Mouse (Mus musculus) heart, postnatal 10 days (tissue): Measurements from ENCODE around the gene Pogk. TPM values are rescaled to one million over a fixed set of nuclear protein-coding genes. Genes with fewer than 3 reads are reported as not detected.

Experiments
- DNase-seq, 2 experiments: peaks; one replicate each; pipeline ENCODE4 v3.0.0; 2021
- intact Hi-C: fragments of 180-260 bp; cut with DNase I; formaldehyde crosslinking; loops from one replicate; pipeline ENCODE4 v1.15.1; 2025
- total RNA-seq, 2 experiments: library from RNA; stranded (reverse); gene quantifications; 2 replicates each; pipeline ENCODE4 v1.2.3; 2021

Gene Pogk
- total RNA-seq = 10 to 100 TPM; 19.5 to 23.4 TPM

- DNase-seq = peak; percentile 83 to 84
- intact Hi-C loops = no loop called here
These were observed at the start of gene Pogk for GRCm38 (mm10) chr1:166409701-166410220. Gene Pogk, minus strand, starts transcription at chr1:166409863.

GRCm38 (mm10) chr1:166441992-166442391 lies 32.3 kb upstream of the Pogk start:
- DNase-seq = no peak
- intact Hi-C loops = no loop called here

DNA sequence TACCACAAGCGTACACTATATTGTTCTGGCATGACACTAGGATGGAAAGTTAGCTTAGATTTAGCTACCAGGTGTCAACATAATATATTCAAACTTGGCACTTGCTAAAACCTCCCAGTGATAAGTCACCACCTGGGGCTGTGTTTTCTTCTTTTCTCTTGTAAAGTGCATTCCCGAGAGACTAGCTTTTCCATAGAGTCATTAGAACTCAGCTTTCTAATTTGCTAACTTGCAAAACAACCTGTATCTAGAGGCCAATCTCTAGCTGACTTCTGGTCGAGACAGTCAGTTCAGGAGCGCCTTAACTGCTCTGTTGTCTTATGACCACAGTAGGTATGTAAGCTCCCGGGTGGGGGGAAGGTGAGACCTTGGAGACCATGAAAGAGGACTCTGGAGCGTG lies 29.8 kb upstream of the Pogk start:
- no peak for DNase-seq
- intact Hi-C loops = no loop called here

DNA sequence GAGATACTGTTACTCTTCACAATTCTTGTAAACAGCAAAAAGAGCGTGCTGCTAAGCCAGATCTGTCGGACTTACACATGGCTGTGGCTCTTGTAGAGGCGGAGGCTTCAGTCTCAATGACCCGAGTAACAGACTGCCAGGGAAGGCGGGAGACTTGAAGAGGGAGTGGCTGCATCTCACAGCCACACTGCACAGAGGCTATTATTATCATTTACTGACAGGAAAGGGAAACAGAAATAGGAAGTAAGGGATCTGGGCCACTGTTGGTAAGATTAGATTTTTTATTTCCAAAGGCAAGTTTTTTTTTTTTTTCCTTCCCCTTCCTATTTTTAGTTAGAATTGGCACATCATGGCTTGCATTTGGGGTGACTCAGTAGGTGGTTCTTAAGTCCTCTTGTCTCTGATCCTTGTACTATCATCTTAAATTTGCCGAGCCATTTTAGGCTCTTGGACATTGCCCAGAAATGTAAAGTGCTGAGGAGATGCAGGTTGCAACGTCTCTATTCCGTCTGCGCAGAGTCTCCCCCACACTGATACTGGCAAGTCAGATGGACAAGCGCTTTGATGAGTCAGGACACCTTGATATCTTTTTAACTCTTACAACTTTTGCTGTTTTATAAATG lies 20.3 kb upstream of the Pogk start:
- DNase-seq = peak in 1 of 2 experiments; percentile 41
- intact Hi-C loops = loop anchor here (5.0 kb wide), 2 partner anchors 307 to 782 kb away; no protein-coding TSS in a partner anchor

- intact Hi-C loops = loop anchor here (5.0 kb wide), 1 partner anchor 308 kb away; no protein-coding TSS in a partner anchor
- DNase-seq = peak in 1 of 2 experiments; percentile 25
These were observed 19.4 kb upstream of the Pogk start for GRCm38 (mm10) chr1:166429053-166429452.

GRCm38 (mm10) chr1:166412266-166412665 lies 2.6 kb upstream of the Pogk start:
- intact Hi-C loops = no loop called here
- DNase-seq = no peak

DNA sequence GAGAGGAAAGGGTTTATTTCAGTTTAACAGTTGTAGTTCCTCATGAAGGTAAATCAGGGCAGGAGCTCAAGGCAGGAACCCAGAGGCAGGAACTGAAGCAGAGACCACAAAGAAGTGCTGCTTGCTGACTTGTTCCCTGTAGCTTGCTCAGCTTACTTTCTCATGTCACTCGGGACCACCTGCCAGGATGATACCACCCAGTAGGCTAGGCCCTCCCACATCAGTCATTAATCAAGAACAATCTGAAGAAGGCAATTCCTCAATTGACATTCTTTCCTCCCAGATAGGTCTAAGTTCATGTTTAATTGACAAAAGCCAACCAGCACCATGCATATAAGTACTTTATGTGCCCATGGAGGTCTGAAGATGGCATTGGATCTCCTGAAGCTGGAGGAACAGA lies 1.9 kb upstream of the Pogk start:
- intact Hi-C loops = no loop called here
- DNase-seq = no peak

GRCm38 (mm10) chr1:166409177-166409700 lies 424 bp downstream of the Pogk start:
- no peak for DNase-seq
- intact Hi-C loops = no loop called here

- intact Hi-C loops = no loop called here
- DNase-seq = no peak
These were observed 5.8 kb downstream of the Pogk start for GRCm38 (mm10) chr1:166403846-166404245.

DNA sequence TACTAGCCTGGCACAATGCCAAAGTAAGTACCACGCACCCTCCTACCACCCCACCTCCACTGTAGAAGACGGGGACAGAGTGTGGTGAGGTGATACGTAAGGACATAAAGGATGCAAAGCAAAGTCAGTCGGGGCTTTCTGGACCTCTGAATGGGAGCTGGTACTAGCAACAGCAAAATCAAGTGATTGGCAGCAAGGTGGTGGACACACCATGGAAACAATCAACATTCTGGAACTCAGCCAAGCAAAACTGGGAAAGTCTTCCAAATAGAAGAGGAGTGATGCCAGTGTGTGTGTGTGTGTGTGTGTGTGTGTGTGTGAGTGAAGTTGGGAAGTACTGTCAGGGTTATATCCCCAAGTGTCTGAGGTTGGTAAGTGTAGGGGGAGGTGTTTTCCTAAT lies 7.7 kb downstream of the Pogk start:
- intact Hi-C loops = no loop called here
- peak; percentile 56 to 58 for DNase-seq

GRCm38 (mm10) chr1:166401455-166401854 lies 8.2 kb downstream of the Pogk start:
- intact Hi-C loops = no loop called here

DNA sequence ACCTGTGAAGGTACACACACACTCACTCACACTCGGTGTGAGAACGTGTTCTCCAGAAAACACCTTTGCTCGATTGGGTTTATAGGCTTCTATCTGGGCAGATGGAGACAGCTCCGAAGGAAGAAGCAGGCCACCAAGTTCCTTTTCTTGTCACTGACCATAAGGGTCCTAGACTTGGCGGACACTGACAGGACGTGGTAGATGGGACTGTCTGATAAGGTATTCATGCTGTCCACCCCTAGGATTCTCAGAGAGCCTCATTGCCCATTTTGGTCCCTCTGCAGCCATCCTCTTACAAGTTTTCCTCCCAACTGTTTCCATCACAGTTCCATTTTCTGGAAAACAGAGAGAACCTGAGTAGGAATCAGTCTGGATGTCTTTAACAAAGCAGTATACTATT lies 13.3 kb downstream of the Pogk start:
- intact Hi-C loops = no loop called here
- DNase-seq = no peak

More at GRCm38 (mm10) chr1:166401455-166401854, 8.2 kb downstream of the Pogk start:
- no peak for DNase-seq

DNA sequence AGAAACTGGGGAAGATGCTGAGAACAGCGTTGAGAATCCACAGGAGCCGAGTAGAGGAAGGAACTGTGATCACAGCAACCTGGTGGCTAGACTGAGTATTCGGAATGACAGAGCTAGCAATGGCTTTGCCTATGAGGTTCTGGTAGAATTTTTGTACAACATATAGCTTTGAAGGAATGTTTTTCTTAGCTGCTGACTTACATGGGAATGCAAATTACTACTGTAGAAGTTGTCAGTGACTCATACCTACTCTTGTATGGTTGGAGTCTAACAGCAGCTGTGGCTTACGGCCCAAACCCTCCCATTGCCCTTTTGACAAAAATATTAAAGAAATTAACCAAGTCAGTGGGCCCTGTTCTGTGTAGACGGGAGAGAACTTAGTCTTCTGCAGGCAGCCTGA lies 14.0 kb downstream of the Pogk start:
- no peak for DNase-seq
- intact Hi-C loops = no loop called here

DNA sequence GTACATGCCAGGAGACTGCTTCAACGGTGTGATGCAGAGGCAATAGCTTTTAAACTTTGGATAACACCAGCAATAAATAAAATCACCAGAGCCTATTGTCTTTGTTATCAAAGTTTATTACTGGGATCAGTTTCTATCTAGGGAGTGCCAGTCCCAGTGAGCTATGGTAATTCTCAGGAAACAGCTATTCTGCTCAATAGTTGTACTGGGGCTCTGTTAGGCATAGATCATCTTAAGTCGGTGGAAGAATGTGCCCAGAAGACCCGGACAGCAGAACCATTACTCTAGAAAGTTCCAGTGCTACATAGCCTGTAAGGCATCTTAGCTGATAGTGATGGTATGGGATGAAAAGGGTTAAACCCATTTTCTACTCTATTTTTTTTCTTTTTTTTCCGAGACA lies 14.9 kb downstream of the Pogk start:
- intact Hi-C loops = no loop called here
- DNase-seq = no peak

- no peak for DNase-seq
- intact Hi-C loops = no loop called here
These were observed 18.0 kb downstream of the Pogk start for GRCm38 (mm10) chr1:166391671-166392070.

- DNase-seq = no peak
- intact Hi-C loops = no loop called here
These were observed 20.1 kb downstream of the Pogk start for GRCm38 (mm10) chr1:166389406-166390125.

GRCm38 (mm10) chr1:166388511-166388910 lies 21.2 kb downstream of the Pogk start:
- intact Hi-C loops = no loop called here
- no peak for DNase-seq

DNA sequence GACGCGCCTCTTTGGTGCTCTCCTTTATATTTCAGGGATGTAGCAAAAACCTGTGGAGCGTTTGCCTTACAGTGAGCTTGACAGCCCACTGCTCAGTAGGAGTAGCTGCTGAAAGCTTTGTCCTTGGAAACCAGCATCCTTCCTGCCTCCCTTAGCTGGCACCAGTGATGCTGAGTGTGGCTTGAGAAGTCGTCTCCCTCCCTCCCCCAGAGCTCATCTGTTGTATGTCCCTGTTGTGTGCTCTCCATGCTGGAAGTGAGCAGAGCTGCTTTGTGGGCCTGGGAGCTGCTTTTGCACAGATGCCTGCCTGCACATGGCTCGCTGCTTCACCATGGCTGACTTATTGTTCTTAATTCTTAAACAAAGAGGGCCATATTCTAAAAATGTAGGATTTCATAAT lies 24.2 kb downstream of the Pogk start:
- intact Hi-C loops = no loop called here
- DNase-seq = no peak

DNA sequence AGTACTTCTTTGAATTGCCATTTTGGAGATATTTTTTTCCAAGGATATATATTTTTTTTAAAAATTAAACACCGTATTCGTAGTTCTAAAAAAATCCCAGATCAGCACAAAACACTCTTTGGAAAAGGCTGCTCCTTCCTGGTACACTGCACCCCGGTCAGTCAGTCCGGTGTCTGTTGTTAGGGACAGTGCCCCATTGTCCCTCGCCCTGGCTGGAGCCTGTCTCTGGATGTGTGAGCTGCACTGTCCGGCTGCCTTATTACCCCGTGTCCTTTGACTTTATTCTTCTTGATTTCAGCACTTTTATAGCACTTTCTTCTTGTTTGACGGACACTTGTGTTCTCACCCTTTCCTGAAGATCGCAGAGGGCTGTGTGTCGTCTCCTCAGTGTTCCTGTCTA lies 25.0 kb downstream of the Pogk start:
- intact Hi-C loops = no loop called here

DNA sequence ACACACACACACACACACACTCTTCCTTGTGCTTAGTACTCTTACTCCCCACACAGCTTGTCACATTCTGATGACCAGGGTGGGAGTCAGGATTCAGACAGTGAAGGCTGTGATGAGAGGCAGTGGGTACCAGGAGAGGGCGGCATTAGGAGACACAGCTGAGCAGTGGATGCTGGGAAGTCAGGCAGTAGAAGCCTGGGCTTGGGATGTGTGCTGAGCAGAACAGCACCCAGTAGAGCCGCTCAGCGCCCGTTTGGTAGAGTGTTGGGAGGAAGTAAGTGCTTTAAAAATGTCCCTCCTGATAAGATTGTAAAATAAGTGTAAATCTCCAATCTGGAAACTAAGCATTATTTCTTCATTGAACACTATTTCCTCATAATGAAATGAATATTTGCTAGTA lies 27.0 kb downstream of the Pogk start:
- no peak for DNase-seq

More for the DNA sequence above, 25.0 kb downstream of the Pogk start:
- no peak for DNase-seq

GRCm38 (mm10) chr1:166381821-166382220 lies 27.8 kb downstream of the Pogk start:
- no peak for DNase-seq

More for the DNA sequence above, 27.0 kb downstream of the Pogk start:
- intact Hi-C loops = no loop called here

DNA sequence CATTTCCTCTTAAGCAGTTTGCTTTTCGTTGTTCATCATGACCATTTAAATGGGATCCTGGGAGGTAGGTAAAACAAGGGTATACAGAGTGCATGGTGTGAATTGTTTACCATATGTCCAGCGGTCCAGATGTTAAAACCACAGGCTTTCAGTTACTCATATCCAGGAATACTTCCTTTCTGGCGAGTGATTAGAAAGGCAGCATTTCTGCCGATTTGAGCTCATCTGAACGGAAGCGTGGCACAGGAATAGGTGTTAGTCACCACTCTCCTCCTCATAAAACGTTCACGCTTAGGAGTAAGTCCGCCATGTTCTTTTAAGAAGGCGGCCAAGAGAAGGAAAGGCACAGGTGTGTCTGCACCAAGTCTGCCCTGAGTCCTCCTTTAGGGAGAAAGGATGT lies 28.3 kb downstream of the Pogk start:
- no peak for DNase-seq
- intact Hi-C loops = no loop called here

More at GRCm38 (mm10) chr1:166381821-166382220, 27.8 kb downstream of the Pogk start:
- intact Hi-C loops = no loop called here
